Mouse (Mus musculus) left cerebral cortex, postnatal 14 days (tissue): ENCODE measurements around the gene Abcd3. TPM values are rescaled to one million over a fixed set of nuclear protein-coding genes. Genes with fewer than 3 reads are reported as not detected.
"Not testable (repeated sequence)": the region's sequence is repeated elsewhere in the genome, so short reads cannot be mapped to it uniquely, and the experiment has no call there.

Source experiments
- DNase-seq, 2 experiments: peaks; one replicate each; pipeline ENCODE4 v3.0.0; 2021 to 2022; ENCODE audit warnings: low spot score in 2 of 2, mixed read lengths in 1 of 2
- intact Hi-C: fragments of 180-260 bp; cut with DNase I; formaldehyde crosslinking; loops from one replicate; pipeline ENCODE4 v1.15.1; 2025
- total RNA-seq, 2 experiments: library from RNA; stranded (reverse); gene quantifications; 2 replicates each; pipeline ENCODE4 v1.2.3; 2021

The Abcd3 gene
- total RNA-seq, 2 experiments from 2014 or later: 61.5 to 62.8 TPM

- intact Hi-C loops: no loop called here
- DNase-seq: no peak
Observed at GRCm38 (mm10) chr3:121755152-121755551, 60.0 kb downstream of the Abcd3 start.

- DNase-seq, intact Hi-C loops: not testable (repeated sequence)
Observed at GRCm38 (mm10) chr3:121754319-121755090, 60.6 kb downstream of the Abcd3 start.

- intact Hi-C loops: not testable (repeated sequence)
Observed at GRCm38 (mm10) chr3:121741186-121741848, 73.8 kb downstream of the Abcd3 start.

GRCm38 (mm10) chr3:121739489-121740213 is 75.5 kb downstream of the Abcd3 start:
- DNase-seq: no peak
- intact Hi-C loops: loop anchor here (10.0 kb wide), 1 partner anchor 435 kb away; no protein-coding TSS in a partner anchor

More at GRCm38 (mm10) chr3:121741186-121741848, 73.8 kb downstream of the Abcd3 start:
- DNase-seq: not testable (repeated sequence)

GRCm38 (mm10) chr3:121738742-121739342 is 76.3 kb downstream of the Abcd3 start:
- intact Hi-C loops: loop anchor here (10.0 kb wide), 1 partner anchor 434 kb away; no protein-coding TSS in a partner anchor
- DNase-seq: no peak

GRCm38 (mm10) chr3:121737901-121738300 is 77.2 kb downstream of the Abcd3 start:
- intact Hi-C loops: loop anchor here (1.0 to 10.0 kb wide), 3 partner anchors 102 to 433 kb away; no protein-coding TSS in a partner anchor
- no peak for DNase-seq

- no peak for DNase-seq
- intact Hi-C loops: loop anchor here (1.0 to 10.0 kb wide), 3 partner anchors 101 to 433 kb away; no protein-coding TSS in a partner anchor
Observed at GRCm38 (mm10) chr3:121737453-121737852, 77.6 kb downstream of the Abcd3 start.

- DNase-seq: peak; percentile 88 to 89
- intact Hi-C loops: loop anchor here (2.0 to 10.0 kb wide), 2 partner anchors 185 to 431 kb away; no protein-coding TSS in a partner anchor
Observed at GRCm38 (mm10) chr3:121736025-121736744, 78.9 kb downstream of the Abcd3 start.

GRCm38 (mm10) chr3:121735542-121735941 is 79.6 kb downstream of the Abcd3 start:
- DNase-seq: no peak
- intact Hi-C loops: loop anchor here (10.0 kb wide), 1 partner anchor 431 kb away; no protein-coding TSS in a partner anchor

GRCm38 (mm10) chr3:121729678-121730077 is 85.4 kb downstream of the Abcd3 start:
- DNase-seq: no peak
- intact Hi-C loops: loop anchor here (10.0 kb wide), 1 partner anchor 425 kb away; no protein-coding TSS in a partner anchor

- intact Hi-C loops: no loop called here
Observed at GRCm38 (mm10) chr3:121725651-121726050, 89.5 kb downstream of the Abcd3 start.

GRCm38 (mm10) chr3:121724553-121724952 is 90.5 kb downstream of the Abcd3 start:
- no peak for DNase-seq
- intact Hi-C loops: no loop called here

More at GRCm38 (mm10) chr3:121725651-121726050, 89.5 kb downstream of the Abcd3 start:
- no peak for DNase-seq

GRCm38 (mm10) chr3:121723968-121724524 is 91.1 kb downstream of the Abcd3 start:
- intact Hi-C loops: no loop called here

GRCm38 (mm10) chr3:121722971-121723844 is 91.9 kb downstream of the Abcd3 start, which contains the start of gene F3:
Gene F3, plus strand, starts transcription at chr3:121723537.
- DNase-seq: peak; percentile 66 to 71
- intact Hi-C loops: loop anchor here (1.0 kb wide), 1 partner anchor 87 kb away; no protein-coding TSS in a partner anchor

More at GRCm38 (mm10) chr3:121723968-121724524, 91.1 kb downstream of the Abcd3 start:
- no peak for DNase-seq

GRCm38 (mm10) chr3:121721691-121722070 is 93.4 kb downstream of the Abcd3 start:
- intact Hi-C loops: loop anchor here (1.0 kb wide), 1 partner anchor 85 kb away; no protein-coding TSS in a partner anchor
- DNase-seq: no peak

GRCm38 (mm10) chr3:121720801-121721690 is 94.1 kb downstream of the Abcd3 start:
- no peak for DNase-seq
- intact Hi-C loops: no loop called here
